Mouse (Mus musculus): ENCODE data around the gene Hivep2.

- TF ChIP-seq CTCF (IDR thresholded peaks at IDR 0.05; ENCODE audit: borderline replicate concordance, control insufficient read depth, extremely low read depth, insufficient read depth, low read length, poor library complexity) (no peak), POLR2A (IDR thresholded peaks at IDR 0.05; ENCODE audit: control insufficient read depth, extremely low read depth, insufficient read depth, low read length, poor library complexity) (no peak)
These were observed 49.1 kb upstream of the Hivep2 start for GRCm38 (mm10) chr10:13916645-13917342.
